Mouse (Mus musculus) brain, adult 2 months (tissue): ENCODE data around the gene Ankrd13b.
"Not testable (repeated sequence)": the region's sequence is repeated elsewhere in the genome, so short reads cannot be mapped to it uniquely, and the experiment has no call there.

ENCODE experiments used
- DNase-seq: peaks from one replicate; pipeline ENCODE4 v3.0.0; 2011; ENCODE audit warnings: low read depth, low spot score

The Ankrd13b gene

DNA sequence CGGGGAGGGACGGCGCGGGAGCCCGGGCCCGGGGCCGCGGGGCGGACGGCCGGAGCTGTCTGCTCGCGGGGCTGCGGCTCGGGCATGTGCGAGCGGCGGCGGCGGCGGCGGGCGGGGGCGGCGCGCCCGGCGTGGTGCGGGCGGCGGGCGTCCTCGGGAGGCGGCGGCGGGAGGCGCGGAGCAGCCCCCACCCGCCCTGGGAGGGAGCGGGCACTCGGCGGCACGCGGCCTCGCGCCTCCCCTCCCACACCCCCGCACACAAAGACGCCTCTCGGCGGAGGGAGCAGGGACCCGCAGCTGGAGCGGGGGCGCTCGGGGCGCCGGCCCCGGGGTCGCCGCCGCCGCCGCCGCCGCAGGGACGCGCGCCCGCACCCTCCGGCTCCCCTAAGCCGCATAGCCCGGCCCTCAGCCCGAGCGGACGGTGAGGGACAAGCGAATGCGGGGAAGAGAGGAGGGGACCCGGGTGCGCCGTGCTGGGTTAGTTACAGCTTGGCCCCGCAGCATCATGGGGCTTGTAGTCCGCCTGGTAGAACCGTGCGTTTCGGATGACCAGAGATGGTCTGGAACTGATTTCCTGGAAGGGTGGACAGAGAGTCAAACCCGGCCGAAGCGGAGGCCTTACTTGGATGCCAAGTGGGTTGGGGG is at the start of gene Ankrd13b:
Ankrd13b (minus strand) TSS at position 88 of the 645 bp plus-strand sequence.
- DNase-seq, result peak; percentile 94

DNA sequence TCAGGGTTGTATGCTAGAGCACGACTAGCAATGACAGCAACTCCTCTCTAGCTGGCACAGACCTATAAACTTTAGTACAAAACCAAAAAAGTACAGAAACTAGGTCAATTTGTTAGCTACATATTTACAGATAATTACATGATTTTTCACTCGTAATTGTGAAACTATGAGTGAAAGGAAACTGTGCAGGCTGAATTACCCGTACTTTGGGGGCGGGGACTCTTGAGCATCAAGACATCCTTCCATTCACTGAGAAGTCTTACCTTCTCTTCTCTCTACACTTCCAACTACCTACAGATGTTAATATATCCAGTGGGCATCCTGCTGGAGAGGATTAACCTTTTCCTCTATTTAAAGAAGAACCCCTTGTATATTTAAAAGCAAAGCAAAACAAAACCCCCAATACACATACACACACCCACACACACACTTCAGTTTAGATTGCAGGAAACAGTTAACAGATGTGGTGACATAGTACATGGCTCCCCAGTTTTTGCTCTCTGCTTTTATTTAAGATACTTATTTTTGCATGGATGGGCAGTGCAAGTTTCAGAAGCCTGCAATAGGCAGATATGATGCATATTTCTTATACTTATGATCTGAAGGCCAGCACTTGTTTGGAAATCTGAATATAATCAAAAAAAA is 42.8 kb upstream of the Ankrd13b start:
- DNase-seq, result no peak

- no peak for DNase-seq
Observed at GRCm38 (mm10) chr11:77530862-77531261, 41.4 kb upstream of the Ankrd13b start.

DNA sequence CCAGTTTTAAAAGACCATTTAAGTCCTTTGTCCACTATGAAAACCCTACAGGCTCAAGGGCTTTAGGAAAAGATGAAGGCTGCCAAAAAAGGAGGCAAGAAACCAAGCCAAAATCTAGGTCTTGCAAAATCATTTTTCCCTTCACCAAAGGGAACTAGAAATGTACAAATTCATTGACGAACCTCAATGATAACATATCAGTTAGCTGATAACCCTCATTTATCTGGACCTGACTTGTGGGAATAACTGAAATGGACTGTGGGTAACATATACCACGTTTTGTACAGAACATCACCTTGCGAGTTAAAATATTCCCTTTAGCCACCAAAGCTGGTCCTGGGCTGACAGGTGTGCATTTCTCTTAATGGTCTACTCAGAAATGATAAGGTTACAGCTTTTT is 40.2 kb upstream of the Ankrd13b start:
- no peak for DNase-seq

- not testable (repeated sequence) for DNase-seq
Observed at GRCm38 (mm10) chr11:77528420-77528819, 38.9 kb upstream of the Ankrd13b start.

GRCm38 (mm10) chr11:77525804-77526486 is 36.5 kb upstream of the Ankrd13b start:
- no peak for DNase-seq

- DNase-seq, result no peak
Observed at GRCm38 (mm10) chr11:77520601-77521529, 31.4 kb upstream of the Ankrd13b start.

DNA sequence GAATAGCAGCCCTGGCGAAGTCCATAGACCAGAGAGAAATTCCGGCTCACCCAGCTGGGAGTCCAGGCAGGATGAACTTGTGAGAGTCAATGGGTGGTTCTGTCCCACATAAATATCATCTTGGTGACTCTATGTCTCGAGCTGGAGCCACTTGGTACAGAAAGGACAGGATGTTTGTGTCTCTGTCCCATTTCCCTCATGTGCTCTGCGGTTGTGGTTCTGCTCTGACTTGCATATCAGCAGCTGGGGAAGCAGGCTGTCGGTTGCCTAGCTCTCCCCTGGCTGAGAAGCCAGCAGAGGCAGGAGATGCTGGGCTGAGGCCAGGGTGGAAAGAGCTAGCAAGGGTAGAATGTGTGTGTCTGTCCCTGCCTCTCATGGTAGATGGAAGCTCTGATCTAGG is 29.6 kb upstream of the Ankrd13b start, which contains the start of gene Gm10392:
Gm10392 (minus strand) TSS at position 156 of the 400 bp plus-strand sequence.
- no peak for DNase-seq

DNA sequence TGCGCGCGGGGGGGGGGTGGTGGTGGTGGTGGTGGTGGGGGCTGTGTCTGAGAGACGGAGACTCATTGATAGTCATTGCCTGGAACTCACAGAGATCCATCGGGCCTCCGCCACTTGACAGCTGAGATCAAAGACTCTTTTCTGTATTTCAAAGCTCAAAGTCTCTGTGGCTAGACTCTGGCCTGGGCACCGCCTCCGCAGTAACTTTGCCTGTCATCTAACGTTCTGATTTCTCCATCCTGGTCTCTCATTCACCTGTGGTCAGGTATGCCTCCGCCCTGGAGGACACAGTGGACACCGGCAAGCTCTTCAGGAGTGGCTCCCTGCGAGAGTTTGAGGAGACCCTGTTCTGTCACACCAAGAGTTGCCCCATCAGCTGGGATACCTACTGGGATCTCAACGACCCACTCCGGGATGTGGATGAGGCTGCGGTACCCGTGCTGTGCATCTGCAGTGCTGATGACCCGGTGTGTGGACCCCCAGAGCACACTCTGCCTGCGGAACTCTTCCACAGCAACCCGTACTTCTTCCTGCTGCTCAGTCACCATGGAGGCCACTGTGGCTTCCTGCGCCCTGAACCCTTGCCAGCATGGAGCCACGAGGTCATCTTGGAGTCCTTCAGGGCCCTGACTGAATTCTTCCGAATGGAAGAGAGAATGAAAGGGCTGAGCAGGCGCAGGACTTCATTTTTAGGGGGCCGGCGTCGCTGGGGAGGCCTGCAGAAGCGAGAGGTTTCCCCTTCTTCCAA is 28.7 kb upstream of the Ankrd13b start:
- no peak for DNase-seq

DNA sequence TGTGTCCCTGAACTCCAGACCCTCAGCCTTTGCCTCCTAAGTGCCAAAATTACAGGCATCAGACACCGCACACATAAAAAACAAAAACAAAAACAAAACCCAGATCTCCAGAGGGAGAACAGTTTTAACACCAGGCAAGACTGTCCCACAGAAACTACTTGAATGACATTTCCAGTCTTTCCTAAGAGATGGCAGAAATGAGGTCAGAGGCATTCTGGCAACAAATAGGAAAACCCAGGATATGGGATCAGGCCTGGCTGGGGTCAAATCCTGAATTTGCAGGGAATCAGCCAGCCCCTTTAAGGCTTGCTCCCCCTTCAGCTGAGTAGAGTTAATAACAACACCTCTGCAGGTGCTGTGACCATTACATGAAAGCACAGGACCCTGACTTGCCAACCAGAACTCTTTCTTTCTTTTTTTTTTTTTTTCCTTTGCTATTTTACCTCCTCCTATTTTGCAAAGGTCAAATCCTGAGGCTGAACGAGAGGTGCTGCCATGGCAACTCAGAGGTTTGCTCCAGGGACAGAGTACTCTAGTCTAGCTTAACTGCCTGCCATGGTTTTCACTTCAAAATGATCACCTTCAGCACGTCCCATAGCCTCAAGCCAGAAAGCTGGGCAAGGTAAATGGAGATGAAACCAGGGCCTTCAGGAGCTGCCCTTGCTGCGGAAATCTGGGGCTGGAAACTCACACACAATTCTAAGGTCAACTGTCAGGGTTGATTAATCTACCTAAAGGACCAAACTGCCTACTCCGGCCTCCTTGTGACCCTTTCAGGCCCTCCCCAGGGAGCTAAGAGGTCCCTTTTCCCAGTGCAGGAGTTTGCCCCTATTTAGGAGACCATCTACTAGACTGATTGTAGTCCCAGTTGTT is 27.3 kb upstream of the Ankrd13b start:
- no peak for DNase-seq

GRCm38 (mm10) chr11:77515637-77516552 is 26.4 kb upstream of the Ankrd13b start, which contains the start of gene Trp53i13:
Trp53i13 (minus strand) TSS chr11:77515980.
- DNase-seq, result no peak

DNA sequence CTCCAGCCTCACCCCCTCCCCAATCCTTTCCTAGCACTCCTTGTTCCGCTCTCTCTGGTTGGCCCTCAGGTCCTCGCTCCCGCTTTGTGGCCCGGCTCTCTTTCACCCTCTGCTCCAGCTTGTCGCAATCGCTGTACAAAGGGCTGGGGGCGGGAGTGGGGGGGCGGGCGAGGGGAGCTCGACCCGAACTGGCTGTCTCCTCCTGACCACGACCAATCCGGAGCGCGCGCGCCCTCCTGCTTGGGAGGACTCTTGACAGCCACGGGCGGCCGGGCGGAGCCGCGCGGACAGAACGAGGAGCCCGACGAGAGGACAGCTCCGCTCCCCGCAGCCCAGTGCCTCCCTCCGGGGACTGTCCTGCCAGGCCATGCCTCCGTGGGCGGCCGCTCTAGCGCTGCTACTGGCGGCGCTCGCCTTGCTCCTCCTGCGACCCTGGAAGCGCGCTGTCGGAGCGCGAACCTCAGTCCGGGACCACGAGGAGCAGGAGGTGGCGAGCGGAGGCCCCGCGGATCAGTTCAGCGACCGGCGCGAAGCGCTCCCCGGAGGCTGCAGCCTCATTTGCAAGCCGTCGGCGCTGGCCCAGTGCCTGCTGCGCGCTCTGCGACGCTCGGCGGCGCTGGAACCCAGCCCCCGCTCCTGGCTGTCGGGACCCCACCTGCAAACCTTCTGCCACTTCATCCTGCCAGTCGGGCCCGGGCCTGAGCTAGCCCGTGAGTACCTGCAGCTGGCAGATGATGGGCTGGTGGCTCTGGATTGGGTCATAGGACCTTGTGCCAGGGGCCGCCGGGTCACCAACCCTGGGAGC is 25.6 kb upstream of the Ankrd13b start, which contains the start of gene Abhd15:
Abhd15 (plus strand) TSS at position 290 of the 805 bp plus-strand sequence.
- peak; percentile 70 for DNase-seq

DNA sequence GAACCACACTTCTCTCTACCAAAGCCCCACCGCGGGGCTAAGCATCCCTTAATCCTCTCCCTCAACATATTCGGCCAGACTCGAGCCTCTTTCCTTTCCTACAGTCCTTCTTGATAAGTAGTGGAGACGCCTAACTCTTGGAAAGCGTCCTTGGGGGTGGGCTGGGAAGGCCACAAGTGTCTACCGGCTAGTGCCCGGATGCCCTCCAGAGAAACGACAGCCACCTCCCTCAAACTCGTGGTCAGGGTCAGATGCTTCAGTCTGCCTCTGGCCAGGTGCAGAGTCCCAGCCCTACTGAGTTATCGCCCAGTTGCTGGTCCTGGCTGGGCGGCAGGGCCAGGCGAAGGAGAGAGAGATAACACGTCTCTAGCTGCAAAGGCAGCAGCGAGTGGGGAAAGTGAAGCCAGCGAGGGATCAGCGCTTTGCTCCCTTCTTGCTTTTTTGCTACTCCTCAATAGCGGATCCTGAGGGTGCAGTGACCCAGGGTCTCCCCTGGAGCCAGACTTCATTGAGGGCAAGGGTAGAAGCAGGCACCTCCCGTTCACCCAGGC is 24.9 kb upstream of the Ankrd13b start:
- DNase-seq, result no peak

DNA sequence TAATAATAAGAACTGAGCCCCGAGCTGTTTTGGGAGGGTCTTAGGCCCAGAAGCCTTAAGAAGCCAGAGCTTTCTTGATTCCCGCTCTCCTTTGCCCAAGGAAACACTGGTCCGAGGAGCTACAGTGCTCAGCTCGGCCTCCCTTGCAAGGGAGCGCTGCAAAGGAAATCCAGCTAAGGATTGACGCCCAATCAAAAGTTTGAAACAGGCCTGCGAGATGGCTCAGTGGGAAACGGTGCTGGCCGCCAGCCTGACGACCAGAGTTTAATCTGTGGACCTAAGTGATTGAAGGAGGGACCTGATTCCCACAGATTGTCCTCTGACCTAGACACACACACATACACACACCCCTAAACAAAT is 24.3 kb upstream of the Ankrd13b start:
- DNase-seq, result no peak

DNA sequence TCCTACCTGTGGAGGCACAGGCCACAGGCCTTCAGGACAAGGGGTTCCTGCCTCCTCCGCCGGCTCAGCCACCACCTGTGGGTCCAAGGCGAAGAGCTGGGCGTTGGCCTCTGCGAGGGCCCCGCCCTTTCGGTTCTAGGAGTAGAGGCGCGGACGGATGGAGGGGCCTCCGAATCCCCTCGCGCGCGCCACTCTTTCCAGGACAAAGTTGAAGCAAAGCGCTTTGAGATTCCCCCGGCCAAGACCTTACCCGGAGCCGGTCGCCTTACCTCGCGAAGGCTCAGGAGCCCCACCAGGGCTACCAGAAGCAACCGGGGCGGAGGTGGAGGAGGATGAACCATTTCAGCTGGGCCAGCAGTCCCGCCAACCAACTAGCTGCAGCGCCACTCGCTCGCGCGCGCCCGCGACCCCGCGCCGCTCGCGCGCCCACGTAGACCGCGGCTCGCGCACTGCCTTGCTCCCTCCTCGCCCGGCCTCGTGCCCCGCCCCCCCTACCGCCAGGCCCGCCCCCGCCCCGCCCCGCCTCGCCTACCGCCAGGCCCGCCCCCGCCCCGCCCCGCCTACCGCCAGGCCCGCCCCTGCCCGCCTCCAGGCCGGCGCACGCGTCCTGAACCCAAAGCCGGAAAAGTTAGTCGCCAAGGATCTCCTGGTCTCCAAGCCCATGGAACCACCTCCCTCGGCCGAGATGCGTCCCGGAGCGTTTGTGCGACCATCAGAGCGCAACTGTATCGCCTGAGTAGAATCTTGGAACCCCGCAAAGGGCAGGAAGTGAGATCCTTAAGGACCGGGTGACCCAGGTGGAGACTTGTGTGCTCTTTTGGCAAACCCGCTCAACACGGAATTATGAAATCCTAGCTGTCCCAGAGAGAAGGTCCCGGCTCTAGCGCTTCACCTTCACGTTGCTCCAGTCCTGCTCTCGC is 23.7 kb upstream of the Ankrd13b start:
- DNase-seq, result peak; percentile 85

DNA sequence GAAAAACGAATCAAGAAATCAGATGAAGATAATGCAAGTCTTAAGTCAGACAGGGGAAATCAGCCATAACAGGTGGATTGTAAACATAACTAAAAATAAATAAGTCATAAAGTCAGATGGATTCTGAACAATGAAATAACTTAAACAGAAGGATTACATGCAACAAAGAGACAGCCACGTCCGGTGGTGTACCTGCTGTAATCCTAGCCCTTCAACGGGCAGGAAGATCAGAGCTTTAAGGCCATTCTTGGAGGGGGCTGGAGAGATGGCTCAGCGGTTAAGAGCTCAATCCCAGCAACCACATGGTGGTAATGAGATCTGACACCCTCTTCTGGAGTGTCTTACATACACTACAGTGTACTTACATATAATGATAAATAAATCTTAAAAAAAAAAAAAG is 21.9 kb upstream of the Ankrd13b start:
- DNase-seq, result no peak
